Mouse (Mus musculus) kidney, embryonic 16.5 days (tissue): ENCODE data around the gene Edf1. TPM values are rescaled to one million over a fixed set of nuclear protein-coding genes. Genes with fewer than 3 reads are reported as not detected.
"Not testable (repeated sequence)": the region's sequence is repeated elsewhere in the genome, so short reads cannot be mapped to it uniquely, and the experiment has no call there.

ENCODE experiments used
- ATAC-seq: fragments of 200-750 bp; cut with Nextera tagmentation; 2 replicates; pipeline ENCODE4 v1.8.0; 2017; ENCODE audit warnings: moderate TSS enrichment; ENCODE audit not compliant: low FRiP score, low TSS enrichment
- H3K27ac ChIP-seq: fragments of 300-500 bp; sonication (generic); 2 replicates; pipeline ENCODE4 v1.5.1; 2014; ENCODE audit warnings: low read length
- H3K27me3 ChIP-seq: fragments of 300-500 bp; sonication (generic); 2 replicates; pipeline ENCODE4 v1.6.1; 2014; ENCODE audit warnings: low read length, control low read depth, mixed read lengths; ENCODE audit not compliant: insufficient read depth
- H3K36me3 ChIP-seq: fragments of 300-500 bp; sonication (generic); 2 replicates; pipeline ENCODE4 v1.6.1; 2014; ENCODE audit warnings: low read length, control low read depth, mixed read lengths; ENCODE audit not compliant: insufficient read depth
- H3K4me1 ChIP-seq: fragments of 300-500 bp; sonication (generic); 2 replicates; pipeline ENCODE4 v1.6.1; 2014; ENCODE audit warnings: low read length, control low read depth, mixed read lengths; ENCODE audit not compliant: insufficient read depth
- H3K4me2 ChIP-seq: fragments of 300-500 bp; sonication (generic); replicated peaks from 2 replicates; pipeline ENCODE4 v1.6.1; 2014; ENCODE audit warnings: low read depth, low read length
- H3K4me3 ChIP-seq: fragments of 300-500 bp; sonication (generic); 2 replicates; pipeline ENCODE4 v1.5.1; 2014; ENCODE audit warnings: mild to moderate bottlenecking, low read length
- H3K9ac ChIP-seq: fragments of 300-500 bp; sonication (generic); replicated peaks from 2 replicates; pipeline ENCODE4 v1.6.1; 2014; ENCODE audit warnings: low read length
- H3K9me3 ChIP-seq: fragments of 300-500 bp; sonication (generic); 2 replicates; pipeline ENCODE4 v1.6.1; 2016; ENCODE audit warnings: low read length, control low read depth
- WGBS: fragments of 180-500 bp; shearing (Covaris S2); extraction: QIAGEN DNeasy Blood & Tissue Kit; methylation state at CpG from one replicate; pipeline ENCODE4 v1.1.7; 2014; 5-methylcytosine and 5-hydroxymethylcytosine counted together
- polyA plus RNA-seq: library from polyadenylated mRNA; unstranded; fragments of >200 nt; fragmentation: Nextera tagmentation; extraction: Ambion mirVana; gene quantifications from 2 replicates; pipeline ENCODE4 v1.2.1, GENCODE M21; 2015

The Edf1 gene
- polyA plus RNA-seq, 1 experiment from 2014 or later, result 373 TPM

GRCm38 (mm10) chr2:25545996-25546810 is 11.4 kb upstream of the Edf1 start:
- H3K27me3 ChIP-seq, result no peaks in the 10 kb centered on the region
- peak; percentile 79 for ATAC-seq
- peak overlapping the region; percentile 77 for H3K4me2 ChIP-seq
- 7% methylated on average over 43 of the region's 43 CpGs for WGBS
- peak overlapping the region; percentile 88 for H3K9ac ChIP-seq
- peak overlapping the region; percentile 71 for H3K27ac ChIP-seq
- no peaks in the 10 kb centered on the region for H3K36me3 ChIP-seq
- H3K4me3 ChIP-seq, result peak overlapping the region; percentile 88
- H3K4me1 ChIP-seq, result peaks cover 24% of the 10 kb centered on the region
- no peaks in the 10 kb centered on the region for H3K9me3 ChIP-seq

- H3K4me3 ChIP-seq, result peak within 1 kb of the TSS; percentile 88
- 3% methylated on average over 48 of the region's 48 CpGs for WGBS
- H3K9me3 ChIP-seq, result no peaks in the 10 kb centered on the region
- H3K9ac ChIP-seq, result peak within 1 kb of the TSS; percentile 88
- H3K27ac ChIP-seq, result peak within 1 kb of the TSS; percentile 71
- peak within 1 kb of the TSS; percentile 77 for H3K4me2 ChIP-seq
- H3K4me1 ChIP-seq, result peaks cover 20% of the 10 kb centered on the region
- peak; percentile 99 for ATAC-seq
- H3K36me3 ChIP-seq, result no peaks in the 10 kb centered on the region
- no peaks in the 10 kb centered on the region for H3K27me3 ChIP-seq
Observed at GRCm38 (mm10) chr2:25546811-25547491, 10.7 kb upstream of the Edf1 start, which contains the start of gene Traf2. Gene Traf2, minus strand, starts transcription at chr2:25546940.

GRCm38 (mm10) chr2:25549021-25549991 is 8.3 kb upstream of the Edf1 start:
- Histone ChIP-seq H3K9me3 (no peaks in the 10 kb centered on the region), H3K27ac (no peak overlapping the region), H3K4me3 (no peak overlapping the region), H3K4me1 (peaks cover 12% of the 10 kb centered on the region), H3K4me2 (no peak overlapping the region), H3K9ac (no peak overlapping the region), H3K27me3 (no peaks in the 10 kb centered on the region), H3K36me3 (no peaks in the 10 kb centered on the region)
- 73% methylated on average over 9 of the region's 9 CpGs for WGBS
- no peak for ATAC-seq

GRCm38 (mm10) chr2:25551186-25551585 is 6.5 kb upstream of the Edf1 start:
- H3K36me3 ChIP-seq, result no peaks in the 10 kb centered on the region
- H3K4me2 ChIP-seq, result no peak overlapping the region
- H3K27ac ChIP-seq, result no peak overlapping the region
- WGBS, result 31% methylated on average over 5 of the region's 5 CpGs
- ATAC-seq, result no peak
- peaks cover 1% of the 10 kb centered on the region for H3K4me1 ChIP-seq
- H3K4me3 ChIP-seq, result no peak overlapping the region
- H3K9ac ChIP-seq, result no peak overlapping the region
- no peaks in the 10 kb centered on the region for H3K9me3 ChIP-seq
- H3K27me3 ChIP-seq, result no peaks in the 10 kb centered on the region

GRCm38 (mm10) chr2:25553171-25553786 is 4.4 kb upstream of the Edf1 start:
- not testable (repeated sequence) for H3K4me3 ChIP-seq, H3K27ac ChIP-seq, H3K9ac ChIP-seq, H3K36me3 ChIP-seq, H3K27me3 ChIP-seq, H3K9me3 ChIP-seq, H3K4me2 ChIP-seq, H3K4me1 ChIP-seq, ATAC-seq
- WGBS, result 94% methylated on average over 4 of the region's 4 CpGs

- H3K4me2 ChIP-seq, H3K9me3 ChIP-seq, H3K4me3 ChIP-seq, H3K27ac ChIP-seq, H3K36me3 ChIP-seq, H3K9ac ChIP-seq, ATAC-seq, H3K27me3 ChIP-seq: not testable (repeated sequence)
- peaks cover 18% of the 10 kb centered on the region for H3K4me1 ChIP-seq
- 49% methylated on average over 2 of the region's 2 CpGs for WGBS
Observed at GRCm38 (mm10) chr2:25555479-25555878, 2.2 kb upstream of the Edf1 start.

- no peak overlapping the region for H3K4me2 ChIP-seq
- H3K9ac ChIP-seq, result no peak overlapping the region
- H3K4me3 ChIP-seq, result no peak overlapping the region
- WGBS, result 52% methylated on average over 1 of the region's 1 CpGs
- no peak for ATAC-seq
- peaks cover 15% of the 10 kb centered on the region for H3K36me3 ChIP-seq
- H3K27me3 ChIP-seq, result no peaks in the 10 kb centered on the region
- H3K27ac ChIP-seq, result no peak overlapping the region
- no peaks in the 10 kb centered on the region for H3K9me3 ChIP-seq
- H3K4me1 ChIP-seq, result peaks cover 18% of the 10 kb centered on the region
Observed at GRCm38 (mm10) chr2:25556296-25556695, 1.4 kb upstream of the Edf1 start.

- Histone ChIP-seq H3K27ac (peak overlapping the region; percentile 73), H3K36me3 (peaks cover 32% of the 10 kb centered on the region), H3K4me3 (peak overlapping the region; percentile 97), H3K9me3 (no peaks in the 10 kb centered on the region), H3K27me3 (no peaks in the 10 kb centered on the region), H3K9ac (peak overlapping the region; percentile 94), H3K4me1 (peaks cover 18% of the 10 kb centered on the region), H3K4me2 (peak overlapping the region; percentile 88)
- under 1% methylated on average over 23 of the region's 24 CpGs for whole genome bisulfite sequencing
- ATAC-seq, result no peak; the same call in 1 of the 2 replicates
Observed at GRCm38 (mm10) chr2:25557964-25558360, 315 bp downstream of the Edf1 start.

- Histone ChIP-seq H3K4me1 (peaks cover 18% of the 10 kb centered on the region), H3K36me3 (peaks cover 40% of the 10 kb centered on the region), H3K9ac (peak overlapping the region; percentile 94), H3K27ac (no peak overlapping the region), H3K4me3 (peak overlapping the region; percentile 97), H3K4me2 (peak overlapping the region; percentile 88), H3K27me3 (no peaks in the 10 kb centered on the region), H3K9me3 (no peaks in the 10 kb centered on the region)
- no peak for ATAC-seq
- 66% methylated on average over 6 of the region's 6 CpGs for WGBS
Observed at GRCm38 (mm10) chr2:25558774-25559173, 1.1 kb downstream of the Edf1 start.
